Mouse (Mus musculus) spleen, postnatal 10 days (tissue): ENCODE measurements at regions not wholly inside any gene's neighbourhood (a gene's known extent, or its start where the extent isn't known, plus 50 kb on each side); places are given as distances from the start of the nearest gene placed in this dataset.

Source experiments
- DNase-seq, 2 experiments: peaks; one replicate each; pipeline ENCODE4 v3.0.0; 2021 to 2022; ENCODE audit warnings: low spot score in 2 of 2

DNA sequence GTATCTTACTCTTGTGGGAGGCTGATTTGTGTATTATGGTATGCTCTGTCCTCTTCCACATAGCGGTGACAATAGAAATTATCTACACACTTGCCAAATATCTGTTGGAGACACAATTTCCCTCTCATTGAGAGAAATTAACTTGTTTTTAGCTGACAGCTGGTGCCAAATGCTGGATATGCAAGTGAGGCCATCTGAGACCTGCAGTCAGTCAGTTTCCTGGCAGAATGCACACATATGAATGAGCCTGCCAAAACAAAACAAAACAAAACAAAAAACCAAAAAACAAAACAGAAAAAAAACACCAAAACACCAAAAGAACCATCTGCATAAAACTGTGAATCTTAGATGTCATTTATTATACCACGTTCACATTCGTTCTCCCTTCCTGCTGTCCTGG is 233.7 kb upstream of the Gm12728 start:
- DNase-seq, result no peak

DNA sequence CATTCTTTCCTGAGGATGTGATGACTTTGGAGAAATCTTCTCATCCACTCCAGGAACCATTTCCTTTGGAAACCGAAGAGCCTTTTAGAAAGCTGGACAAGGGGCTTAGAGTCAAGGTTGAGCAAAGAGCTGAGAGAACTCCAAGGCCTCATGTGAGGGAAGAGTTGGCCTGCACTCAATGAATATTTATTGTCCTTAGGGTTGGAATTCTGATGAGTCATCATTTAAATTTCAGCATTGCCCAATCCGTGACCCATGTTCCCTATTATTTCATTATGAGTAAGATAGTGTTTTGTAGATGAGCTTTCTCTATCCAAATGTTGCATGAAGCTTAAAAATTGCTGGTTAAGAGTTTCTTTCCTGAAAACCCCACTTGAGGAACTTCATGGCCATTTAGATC is 232.3 kb upstream of the Gm12728 start:
- no peak for DNase-seq

- DNase-seq, result no peak
These were observed 229.6 kb upstream of the Gm12728 start for GRCm38 (mm10) chr4:105560055-105560454.

DNA sequence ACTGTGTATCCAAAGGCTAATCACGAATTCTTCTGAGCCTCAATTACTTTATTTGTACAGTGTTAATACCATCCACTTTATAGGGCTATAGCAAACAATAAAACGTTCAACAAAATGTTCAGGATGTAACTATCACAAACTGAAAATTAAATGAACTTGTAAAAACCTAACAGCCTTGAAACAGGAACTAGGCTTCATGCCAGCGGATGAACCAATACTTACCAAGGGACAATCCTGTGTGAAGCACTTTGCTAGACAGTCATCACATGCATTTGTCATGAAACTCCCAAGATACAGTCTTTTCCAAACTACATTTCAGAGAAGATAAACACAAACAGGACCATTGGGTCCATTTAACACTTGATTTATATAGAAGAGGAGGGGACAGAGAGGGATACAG is 228.9 kb upstream of the Gm12728 start:
- DNase-seq, result no peak

- DNase-seq, result no peak
These were observed 228.1 kb upstream of the Gm12728 start for GRCm38 (mm10) chr4:105561611-105562010.

DNA sequence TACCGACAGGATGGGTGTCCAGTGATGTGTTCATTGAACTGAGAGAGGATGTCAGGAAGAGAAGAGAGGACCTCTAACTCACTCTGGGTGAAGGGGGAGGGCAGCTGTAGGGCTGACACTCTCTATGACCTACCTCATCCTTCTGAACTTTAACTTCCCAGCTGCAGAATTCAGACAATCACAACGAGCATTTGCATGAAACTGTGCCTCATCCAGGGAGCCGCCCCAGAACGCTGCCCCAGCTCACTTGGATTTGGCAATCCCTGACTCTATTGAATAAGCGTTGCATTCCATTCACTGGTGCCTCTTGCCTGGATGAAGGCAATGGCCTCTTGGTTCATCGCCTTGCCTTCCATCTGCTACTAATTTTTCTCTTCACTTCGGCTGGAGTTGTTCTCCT is 223.9 kb upstream of the Gm12728 start:
- DNase-seq, result peak in 1 of 2 experiments; percentile 36

GRCm38 (mm10) chr4:105566513-105567457 is 222.9 kb upstream of the Gm12728 start:
- peak; percentile 18 to 62 for DNase-seq

DNA sequence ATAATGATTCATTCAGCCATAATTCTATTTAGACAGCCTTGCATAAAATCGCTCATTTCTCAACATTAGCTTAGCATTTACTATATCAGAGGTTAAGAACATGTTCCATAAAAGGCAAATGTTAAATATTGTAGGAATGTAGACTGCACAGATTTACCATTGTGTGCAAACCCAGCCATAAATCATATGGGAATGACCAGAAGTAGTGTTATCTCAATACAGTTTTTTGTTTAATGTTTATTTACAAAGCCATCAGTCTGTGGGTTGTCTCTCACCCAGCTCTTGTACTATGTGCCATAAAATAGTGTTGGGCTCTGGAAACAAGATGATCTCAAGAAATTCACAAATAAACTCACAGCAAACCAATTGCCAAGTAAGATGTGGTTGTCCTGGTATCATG is 220.0 kb upstream of the Gm12728 start:
- no peak for DNase-seq

DNA sequence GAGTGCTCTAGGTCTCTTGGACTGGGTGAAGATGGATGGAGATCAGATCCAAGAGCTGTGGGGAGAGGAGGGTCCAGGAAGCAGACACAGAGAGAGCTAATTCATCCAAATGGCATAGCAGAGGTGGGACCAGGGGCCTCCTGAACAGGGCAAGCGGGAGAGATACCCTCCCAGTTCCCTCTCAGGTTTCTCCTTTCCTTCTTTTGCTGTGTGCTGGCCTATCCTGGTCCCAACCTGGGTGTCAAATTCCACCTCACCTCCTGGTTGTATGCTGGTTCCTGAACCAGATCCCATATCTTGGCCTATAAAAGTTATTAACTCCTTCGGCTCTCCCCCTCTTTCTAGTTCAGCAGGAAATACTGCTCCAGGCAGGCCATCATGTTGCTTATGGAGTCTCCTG is 214.1 kb upstream of the Gm12728 start:
- no peak for DNase-seq

- DNase-seq, result no peak
These were observed 208.7 kb upstream of the Gm12728 start for GRCm38 (mm10) chr4:105580987-105581386.

- no peak for DNase-seq
These were observed 205.2 kb upstream of the Gm12728 start for GRCm38 (mm10) chr4:105584329-105584925.

GRCm38 (mm10) chr4:105603661-105604060 is 186.0 kb upstream of the Gm12728 start:
- no peak for DNase-seq

DNA sequence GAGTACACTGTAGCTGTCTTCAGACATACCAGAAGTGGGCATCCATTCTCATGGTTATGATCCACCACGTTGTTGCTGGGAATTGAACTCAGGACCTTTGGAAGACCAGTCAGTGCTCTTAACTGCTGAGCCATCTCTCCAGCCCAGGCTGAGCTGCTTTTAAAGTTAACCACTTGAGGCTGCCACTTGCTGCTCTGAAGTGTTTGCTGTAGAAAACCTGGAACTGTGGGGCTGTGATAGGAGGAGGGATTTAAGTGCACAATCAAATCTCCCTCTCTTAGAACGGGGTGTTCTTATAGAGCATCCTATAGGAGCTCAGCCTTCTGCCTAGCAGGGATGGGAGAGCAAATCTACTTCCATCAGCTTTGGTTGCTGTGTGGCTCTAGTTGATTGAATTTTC is 185.1 kb upstream of the Gm12728 start:
- DNase-seq, result no peak

DNA sequence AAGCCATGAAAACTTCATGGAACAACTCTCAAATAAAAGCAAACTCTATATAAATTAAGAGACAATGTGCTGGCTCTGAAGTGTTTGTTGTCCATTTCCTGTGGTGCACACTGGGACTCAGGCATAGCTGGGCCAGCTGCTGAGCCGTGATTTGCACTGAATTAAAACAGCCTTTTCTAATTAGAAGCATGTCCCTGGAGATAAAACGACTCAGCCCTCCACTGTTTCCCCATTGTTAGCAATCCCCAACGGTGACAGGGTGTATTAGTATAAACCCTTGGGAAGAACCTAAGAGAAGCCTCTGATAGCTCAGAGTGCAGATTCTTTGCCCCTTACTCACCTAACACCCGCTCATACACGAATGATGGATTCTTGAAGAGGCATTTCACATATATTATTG is 182.9 kb upstream of the Gm12728 start:
- DNase-seq, result no peak

DNA sequence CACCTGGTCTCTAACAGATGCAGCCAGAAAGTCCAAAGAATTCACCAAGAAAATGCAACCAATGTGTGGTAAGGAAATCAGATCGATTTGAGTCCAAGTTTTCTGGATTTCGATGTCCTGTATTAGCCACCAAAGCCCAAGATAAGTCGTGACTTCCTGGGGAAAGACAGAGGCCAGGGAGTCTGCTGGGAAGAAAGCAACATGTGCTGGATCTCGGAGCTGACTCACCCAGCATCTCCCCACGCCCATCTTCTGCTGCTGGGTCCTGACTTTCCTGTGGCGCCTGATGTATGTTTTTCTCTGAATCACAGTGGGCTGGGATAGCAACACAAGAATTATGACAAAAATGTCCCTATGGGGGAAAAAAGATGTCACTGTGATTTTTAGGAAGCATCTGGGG is 178.8 kb upstream of the Gm12728 start:
- DNase-seq, result no peak

DNA sequence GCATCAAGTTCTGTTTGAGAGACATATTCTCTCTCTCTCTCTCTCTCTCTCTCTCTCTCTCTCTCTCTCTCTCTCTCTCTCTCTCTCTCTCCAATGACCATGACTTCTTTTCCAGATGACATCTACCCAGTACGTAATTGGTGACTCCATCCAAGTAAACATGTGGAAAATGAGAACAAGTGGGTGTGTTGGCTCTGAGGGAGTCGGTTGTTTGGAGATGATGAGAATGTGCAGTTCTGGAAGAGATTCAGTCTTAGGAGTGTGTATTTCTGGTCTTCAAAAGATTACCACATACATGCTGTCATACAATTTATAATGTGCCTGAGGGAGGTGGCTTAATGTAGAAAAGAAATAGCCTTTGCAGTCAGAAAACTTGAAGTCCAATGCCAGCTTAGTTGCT is 175.3 kb upstream of the Gm12728 start:
- DNase-seq, result no peak

DNA sequence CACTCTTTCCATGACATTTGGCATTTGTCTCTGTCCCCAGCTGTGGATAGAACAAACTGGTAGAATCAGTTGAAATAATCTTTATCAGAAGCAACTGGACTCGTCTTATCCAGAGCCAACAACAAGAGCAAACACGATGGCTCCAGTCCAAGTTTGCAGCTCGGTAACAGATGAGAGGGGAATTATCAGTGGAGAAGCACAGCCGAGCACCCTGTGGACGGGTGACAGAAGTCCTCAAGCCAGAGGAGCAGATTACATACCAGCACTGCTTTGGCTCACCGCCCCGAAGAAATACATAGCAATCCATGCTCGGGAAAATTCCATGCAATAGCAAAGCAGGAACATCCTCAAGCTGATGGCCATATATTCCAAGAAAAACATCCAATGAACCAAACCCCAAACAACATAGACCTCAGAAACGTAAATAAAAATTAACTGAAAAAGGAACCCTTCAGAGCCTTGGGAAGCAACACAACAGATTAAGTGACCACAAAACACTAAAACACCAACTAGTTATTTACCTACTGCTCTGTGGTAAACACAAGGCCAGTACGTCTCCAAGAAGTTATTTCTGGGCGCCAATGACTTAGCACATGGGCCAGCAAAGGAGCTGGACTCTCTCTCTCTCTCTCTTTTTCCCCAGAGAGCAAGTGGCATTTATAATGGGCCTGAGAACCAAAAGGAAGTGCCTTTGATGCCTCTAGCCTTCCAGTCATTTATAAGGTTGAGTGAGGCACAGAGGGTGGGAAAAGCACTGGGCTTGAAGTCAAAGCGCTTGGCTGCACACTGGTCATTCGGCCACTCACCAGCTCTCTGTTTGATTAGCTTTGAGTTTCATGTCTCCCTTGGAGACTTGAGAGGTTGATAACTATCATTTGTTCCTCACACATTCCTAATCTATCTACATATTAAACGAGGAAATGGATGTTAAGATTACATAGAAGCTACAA is 163.0 kb upstream of the Gm12728 start:
- DNase-seq, result no peak

- DNase-seq, result no peak
These were observed 160.1 kb upstream of the Gm12728 start for GRCm38 (mm10) chr4:105629581-105629980.

GRCm38 (mm10) chr4:105630595-105631369 is 158.9 kb upstream of the Gm12728 start:
- DNase-seq, result no peak

GRCm38 (mm10) chr4:105632581-105633358 is 156.9 kb upstream of the Gm12728 start:
- no peak for DNase-seq

GRCm38 (mm10) chr4:105633789-105634188 is 155.9 kb upstream of the Gm12728 start:
- no peak for DNase-seq
